Mouse (Mus musculus) limb, embryonic 12.5 days (tissue): Measurements from ENCODE around the gene Ppef1. TPM values are rescaled to one million over a fixed set of nuclear protein-coding genes. Genes with fewer than 3 reads are reported as not detected.

Source experiments
- ATAC-seq: fragments of 200-750 bp; cut with Nextera tagmentation; 2 replicates; pipeline ENCODE4 v1.8.0; 2017; ENCODE audit warnings: low read depth, moderate TSS enrichment; ENCODE audit not compliant: insufficient number of reproducible peaks, insufficient read depth, low FRiP score, low TSS enrichment
- H3K27ac ChIP-seq: fragments of 300-500 bp; sonication (generic); 2 replicates; pipeline ENCODE4 v1.5.1; 2016; ENCODE audit warnings: mild to moderate bottlenecking, moderate library complexity
- H3K27me3 ChIP-seq: fragments of 300-500 bp; sonication (generic); 2 replicates; pipeline ENCODE4 v1.6.1; 2016; ENCODE audit warnings: mild to moderate bottlenecking, moderate library complexity
- H3K36me3 ChIP-seq: fragments of 300-500 bp; sonication (generic); 2 replicates; pipeline ENCODE4 v1.6.1; 2016; ENCODE audit warnings: mild to moderate bottlenecking, moderate library complexity
- H3K4me1 ChIP-seq: fragments of 300-500 bp; sonication (generic); replicated peaks from 2 replicates; pipeline ENCODE4 v1.6.1; 2016
- H3K4me2 ChIP-seq: fragments of 300-500 bp; sonication (generic); 2 replicates; pipeline ENCODE4 v1.6.1; 2016; ENCODE audit warnings: mild to moderate bottlenecking, moderate library complexity
- H3K4me3 ChIP-seq: fragments of 300-500 bp; sonication (generic); replicated peaks from 2 replicates; pipeline ENCODE4 v1.5.1; 2016; ENCODE audit warnings: mild to moderate bottlenecking
- H3K9ac ChIP-seq: fragments of 300-500 bp; sonication (generic); replicated peaks from 2 replicates; pipeline ENCODE4 v1.6.1; 2016; ENCODE audit warnings: mild to moderate bottlenecking, moderate library complexity
- H3K9me3 ChIP-seq: fragments of 300-500 bp; sonication (generic); 2 replicates; pipeline ENCODE4 v1.6.1; 2016; ENCODE audit warnings: mild to moderate bottlenecking, moderate library complexity
- WGBS: fragments of 180-500 bp; shearing (Covaris S2); methylation state at CpG from one replicate; pipeline ENCODE4 v1.1.7; 2016; 5-methylcytosine and 5-hydroxymethylcytosine counted together
- polyA plus RNA-seq: library from polyadenylated mRNA; unstranded; fragments of >200 nt; fragmentation: Nextera tagmentation; extraction: Ambion mirVana; gene quantifications from 2 replicates; pipeline ENCODE4 v1.2.1, GENCODE M21; 2016

Ppef1 gene
- polyA plus RNA-seq, 1 experiment from 2014 or later: 0.88 TPM

DNA sequence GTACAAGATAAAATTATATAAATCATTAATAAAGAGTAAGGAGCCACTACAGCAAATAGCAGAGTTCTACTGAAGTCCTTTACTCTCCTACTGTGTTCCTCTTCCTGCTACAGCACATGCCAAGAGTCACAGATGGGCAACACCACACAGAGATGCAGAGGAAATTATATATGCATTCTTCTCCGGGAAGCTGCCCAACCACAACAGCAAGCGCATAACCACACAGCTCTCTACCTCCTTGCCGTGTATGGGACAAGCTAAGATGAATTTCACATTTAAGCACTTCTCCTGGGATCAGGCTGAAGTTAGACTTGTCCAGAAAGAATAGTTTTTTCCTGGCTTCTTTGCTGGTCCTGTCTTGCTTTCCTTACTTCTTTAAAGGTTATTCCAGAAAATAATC lies 44.0 kb downstream of the Ppef1 start:
- Histone ChIP-seq H3K4me2 (no peak overlapping the region), H3K27me3 (peaks cover 6% of the 10 kb centered on the region; the same call in 1 of the 2 replicates), H3K4me3 (no peak overlapping the region), H3K9ac (no peak overlapping the region), H3K4me1 (no peaks in the 10 kb centered on the region), H3K36me3 (no peaks in the 10 kb centered on the region), H3K27ac (no peak overlapping the region), H3K9me3 (no peaks in the 10 kb centered on the region)
- WGBS: 83% methylated on average over 3 of the region's 3 CpGs
- no peak for ATAC-seq

DNA sequence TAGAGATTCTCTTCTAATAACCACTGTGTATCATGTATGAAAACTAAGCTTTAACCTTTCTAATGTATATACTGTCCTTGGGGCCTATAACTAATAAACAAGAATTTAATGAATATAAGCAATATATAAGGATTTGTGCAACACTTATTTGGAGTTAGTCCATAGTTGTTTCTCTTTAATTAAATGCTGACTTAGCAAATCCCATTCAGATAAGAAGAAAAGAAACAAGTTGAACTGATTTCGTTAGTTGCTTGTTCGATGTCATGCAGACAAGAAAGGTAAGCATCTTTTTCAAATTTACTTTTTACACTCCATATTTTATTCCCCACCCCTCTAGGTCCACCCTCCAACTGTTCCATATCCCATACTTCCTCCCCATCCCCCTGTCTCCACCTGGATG lies 45.5 kb downstream of the Ppef1 start:
- H3K27ac ChIP-seq: no peak overlapping the region
- H3K4me2 ChIP-seq: no peak overlapping the region
- no peaks in the 10 kb centered on the region for H3K4me1 ChIP-seq
- H3K9ac ChIP-seq: no peak overlapping the region
- no peaks in the 10 kb centered on the region for H3K9me3 ChIP-seq
- ATAC-seq: no peak
- no peaks in the 10 kb centered on the region for H3K36me3 ChIP-seq
- peaks cover 8% of the 10 kb centered on the region; the same call in 1 of the 2 replicates for H3K27me3 ChIP-seq
- no peak overlapping the region for H3K4me3 ChIP-seq
- WGBS: 90% methylated on average over 2 of the region's 2 CpGs

DNA sequence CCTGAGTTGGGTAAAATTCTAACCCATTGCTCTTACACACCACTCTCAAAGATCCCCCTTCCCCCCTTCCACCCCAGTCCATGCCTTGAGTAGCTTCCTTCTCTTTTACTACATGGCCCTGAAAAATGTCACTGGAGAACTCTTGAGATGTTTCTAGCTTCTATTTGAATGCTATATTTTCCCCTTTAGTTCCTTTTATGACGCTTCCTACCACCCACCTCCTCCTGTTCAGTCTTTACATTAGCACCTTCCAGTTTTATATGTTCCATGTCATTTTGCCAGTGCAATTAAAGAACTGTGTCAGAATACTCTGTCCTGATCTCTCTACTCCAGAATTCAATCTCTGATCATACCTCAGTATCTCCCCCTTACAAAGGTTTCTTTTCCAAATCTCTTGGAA lies 65.6 kb downstream of the Ppef1 start:
- Histone ChIP-seq H3K4me3 (no peak overlapping the region), H3K4me1 (no peaks in the 10 kb centered on the region), H3K27me3 (peaks cover 18% of the 10 kb centered on the region), H3K36me3 (no peaks in the 10 kb centered on the region), H3K9ac (no peak overlapping the region), H3K4me2 (no peak overlapping the region), H3K9me3 (no peaks in the 10 kb centered on the region), H3K27ac (no peak overlapping the region)
- ATAC-seq: no peak
- WGBS: 75% methylated on average over 1 of the region's 1 CpGs

DNA sequence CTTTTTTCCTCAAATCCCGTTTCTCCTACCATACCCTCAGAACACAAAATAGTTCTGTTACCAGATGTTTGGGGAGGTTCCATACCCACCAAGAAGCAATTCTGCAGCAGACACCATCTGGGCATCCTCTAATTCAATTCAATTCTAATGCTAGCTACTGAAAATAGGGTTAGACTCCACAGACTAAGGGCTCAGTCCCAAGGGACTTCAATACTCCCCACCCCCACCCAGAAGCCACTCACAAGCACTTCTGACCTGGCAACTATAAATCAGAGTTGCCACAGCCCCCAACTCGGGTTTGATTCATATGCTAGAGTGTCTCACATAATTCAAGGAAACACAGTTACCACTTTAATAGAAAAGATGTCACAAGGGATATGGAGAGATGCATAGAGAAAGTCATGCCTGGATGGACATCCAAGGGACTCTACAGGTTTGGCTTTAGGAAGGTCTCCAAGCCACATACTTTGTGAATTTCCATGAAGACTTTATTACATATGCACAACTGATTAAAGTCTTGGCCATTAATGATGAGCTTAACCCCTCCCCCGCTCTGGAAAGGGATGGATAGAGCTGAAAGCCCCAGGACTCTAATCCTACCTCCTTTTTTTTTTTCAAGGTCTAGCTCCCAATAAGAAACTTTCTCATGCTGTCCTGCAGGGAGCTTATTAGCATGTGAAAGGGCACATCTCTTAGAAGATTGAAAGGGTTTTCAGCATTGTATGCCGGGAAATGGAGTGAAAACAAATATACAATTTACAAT lies 124.5 kb downstream of the Ppef1 start:
- H3K27me3 ChIP-seq: peaks cover 12% of the 10 kb centered on the region; the same call in 1 of the 2 replicates
- H3K36me3 ChIP-seq: no peaks in the 10 kb centered on the region
- no peak overlapping the region for H3K9ac ChIP-seq
- H3K4me3 ChIP-seq: no peak overlapping the region
- H3K4me2 ChIP-seq: no peak overlapping the region
- no peak overlapping the region for H3K27ac ChIP-seq
- WGBS: 58% methylated on average over 4 of the region's 4 CpGs
- H3K9me3 ChIP-seq: no peaks in the 10 kb centered on the region
- ATAC-seq: no peak
- no peaks in the 10 kb centered on the region for H3K4me1 ChIP-seq

DNA sequence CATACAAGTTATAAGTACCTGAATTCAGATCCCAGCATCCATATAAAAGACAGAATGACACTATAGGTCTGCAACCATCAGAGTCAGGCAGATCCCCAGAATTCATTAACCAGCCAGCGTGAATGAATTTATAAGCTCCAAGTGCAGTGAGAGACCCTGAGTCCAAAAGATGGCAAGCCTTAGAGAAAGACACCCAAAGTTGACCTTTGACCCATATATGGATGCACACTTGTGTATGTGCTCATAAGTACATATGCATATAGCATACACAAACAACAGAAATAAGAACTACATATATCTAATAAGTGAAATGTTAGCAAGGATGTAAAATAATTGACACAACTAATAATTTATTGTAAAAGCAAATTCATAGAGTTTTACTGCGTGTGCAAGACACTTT lies 125.1 kb downstream of the Ppef1 start:
- Histone ChIP-seq H3K4me3 (no peak overlapping the region), H3K4me2 (no peak overlapping the region), H3K9me3 (no peaks in the 10 kb centered on the region), H3K27ac (no peak overlapping the region), H3K36me3 (no peaks in the 10 kb centered on the region), H3K4me1 (no peaks in the 10 kb centered on the region), H3K9ac (no peak overlapping the region), H3K27me3 (peaks cover 12% of the 10 kb centered on the region; the same call in 1 of the 2 replicates)
- 88% methylated on average over 2 of the region's 2 CpGs for WGBS
- no peak for ATAC-seq

DNA sequence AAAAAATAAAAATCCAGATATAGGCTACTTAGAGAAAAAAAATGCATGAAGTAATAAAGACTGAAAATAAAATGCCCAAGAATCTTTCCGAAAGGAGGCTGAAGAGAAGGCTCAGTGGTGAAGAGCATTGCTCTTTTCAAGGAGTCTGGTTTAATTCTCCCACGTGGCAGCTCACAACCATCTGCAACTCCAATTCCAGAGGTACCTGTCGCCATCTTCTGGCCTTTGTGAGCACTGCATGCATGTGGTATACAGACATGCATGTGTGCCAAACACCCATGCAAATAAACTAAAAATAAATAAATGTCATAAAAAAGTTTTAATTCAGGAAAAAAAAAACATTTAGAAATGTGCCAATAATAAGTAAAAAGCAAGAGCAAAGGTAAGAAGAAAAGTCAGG lies 125.7 kb downstream of the Ppef1 start:
- Histone ChIP-seq H3K4me2 (no peak overlapping the region), H3K4me1 (no peaks in the 10 kb centered on the region), H3K4me3 (no peak overlapping the region), H3K9me3 (no peaks in the 10 kb centered on the region), H3K9ac (no peak overlapping the region), H3K36me3 (no peaks in the 10 kb centered on the region), H3K27ac (no peak overlapping the region), H3K27me3 (peaks cover 9% of the 10 kb centered on the region; the same call in 1 of the 2 replicates)
- 42% methylated on average over 3 of the region's 3 CpGs for WGBS
- ATAC-seq: no peak

DNA sequence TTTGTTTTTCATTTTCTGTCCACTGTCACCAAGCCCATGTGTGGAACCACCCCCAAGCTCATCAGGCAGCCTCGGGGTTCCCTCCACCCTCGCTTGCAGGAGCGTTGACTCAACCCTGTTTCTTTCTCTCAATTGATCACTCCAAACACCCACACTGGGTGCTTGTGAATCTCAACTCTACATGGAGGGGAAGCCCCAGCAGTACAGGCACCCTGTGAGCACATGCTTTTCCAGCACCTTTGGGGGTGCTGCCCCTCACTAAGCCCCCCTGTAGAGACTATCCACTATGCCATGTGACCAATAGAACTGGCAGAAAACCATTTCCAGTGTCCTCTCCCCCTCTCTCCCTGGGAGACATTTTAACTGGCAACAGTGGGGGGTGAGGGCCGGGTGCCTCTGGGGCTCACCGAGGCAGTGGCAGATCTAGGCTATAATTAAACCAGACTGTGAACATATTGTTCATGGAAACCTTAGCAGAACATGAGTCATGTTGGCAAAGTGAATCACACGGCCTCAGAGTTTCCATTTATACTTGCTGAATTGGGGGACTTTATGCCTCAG lies 131.5 kb downstream of the Ppef1 start:
- no peaks in the 10 kb centered on the region for H3K9me3 ChIP-seq
- ATAC-seq: no peak
- WGBS: 56% methylated on average over 6 of the region's 6 CpGs

DNA sequence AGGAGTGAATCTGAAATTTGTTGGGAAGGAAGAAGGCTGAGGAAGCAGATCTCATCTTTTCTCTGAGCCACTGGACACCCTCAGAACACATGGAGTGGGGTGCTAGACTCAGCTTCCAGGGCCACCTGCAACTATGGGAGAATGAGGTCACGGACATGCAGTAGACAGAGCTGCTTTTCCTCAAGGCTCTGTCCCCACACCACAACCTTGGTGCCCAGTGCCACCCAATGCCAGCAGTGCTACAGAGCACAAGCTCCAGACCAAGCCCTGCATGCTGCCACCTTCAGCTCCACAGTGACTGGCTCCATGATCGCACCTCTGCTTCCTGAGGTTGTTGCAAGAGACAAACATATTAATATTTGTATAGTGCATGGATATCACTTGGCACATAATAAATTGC lies 132.2 kb downstream of the Ppef1 start:
- Histone ChIP-seq H3K4me3 (no peak overlapping the region), H3K36me3 (no peaks in the 10 kb centered on the region), H3K9ac (no peak overlapping the region), H3K4me1 (peaks cover 13% of the 10 kb centered on the region), H3K27ac (no peak overlapping the region), H3K4me2 (no peak overlapping the region), H3K9me3 (no peaks in the 10 kb centered on the region), H3K27me3 (peaks cover 42% of the 10 kb centered on the region)
- WGBS: 95% methylated on average over 2 of the region's 2 CpGs
- ATAC-seq: no peak

More for the DNA sequence above, 131.5 kb downstream of the Ppef1 start:
- no peak overlapping the region for H3K4me2 ChIP-seq
- no peak overlapping the region for H3K27ac ChIP-seq
- H3K27me3 ChIP-seq: peaks cover 35% of the 10 kb centered on the region
- no peak overlapping the region for H3K4me3 ChIP-seq
- peaks cover 6% of the 10 kb centered on the region for H3K4me1 ChIP-seq
- H3K9ac ChIP-seq: no peak overlapping the region
- H3K36me3 ChIP-seq: no peaks in the 10 kb centered on the region

DNA sequence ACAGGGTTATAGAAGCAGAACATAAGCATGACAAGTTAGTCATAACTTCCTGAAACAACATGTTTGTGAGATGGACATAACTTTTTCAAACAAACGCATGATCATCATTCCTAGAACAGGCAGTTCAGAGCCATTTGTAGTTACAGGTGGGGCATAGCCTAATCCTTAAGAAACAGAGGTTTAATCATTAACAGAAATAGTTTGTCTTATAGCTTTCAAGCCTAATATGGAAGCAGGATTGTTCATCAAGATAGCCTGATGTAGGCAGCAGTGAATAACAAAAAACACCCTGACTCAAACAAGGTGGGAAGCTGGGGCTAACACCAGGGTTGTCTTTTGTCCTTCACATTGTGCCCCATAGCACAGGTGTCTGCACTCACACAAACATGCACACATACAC lies 132.8 kb downstream of the Ppef1 start:
- WGBS: 83% methylated on average over 1 of the region's 1 CpGs
- no peak overlapping the region for H3K4me2 ChIP-seq
- no peaks in the 10 kb centered on the region for H3K9me3 ChIP-seq
- peaks cover 48% of the 10 kb centered on the region for H3K27me3 ChIP-seq
- H3K9ac ChIP-seq: no peak overlapping the region
- no peak for ATAC-seq
- no peak overlapping the region for H3K4me3 ChIP-seq
- no peaks in the 10 kb centered on the region for H3K36me3 ChIP-seq
- peaks cover 13% of the 10 kb centered on the region for H3K4me1 ChIP-seq
- H3K27ac ChIP-seq: no peak overlapping the region

DNA sequence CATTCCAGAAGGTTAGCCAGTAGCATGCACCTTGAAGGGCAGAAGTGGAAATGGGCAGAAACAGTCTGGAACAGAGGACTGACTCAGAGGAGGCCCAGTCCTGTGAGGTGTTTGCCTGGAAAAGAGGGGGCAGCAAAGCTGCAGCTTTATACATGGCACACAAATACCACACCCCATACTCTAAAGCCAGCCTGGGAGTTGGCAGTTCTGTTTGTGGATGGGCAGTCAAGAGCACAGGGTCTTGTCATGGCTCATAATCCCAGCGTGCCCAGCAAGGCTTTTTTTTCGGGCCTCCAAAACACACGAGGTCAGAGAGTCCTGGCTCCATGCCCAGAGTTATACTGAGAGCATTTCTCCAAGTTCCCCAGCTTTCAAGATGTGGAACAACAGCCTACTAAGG lies 134.5 kb downstream of the Ppef1 start:
- Histone ChIP-seq H3K27ac (no peak overlapping the region), H3K9me3 (no peaks in the 10 kb centered on the region), H3K4me2 (no peak overlapping the region), H3K27me3 (peaks cover 55% of the 10 kb centered on the region), H3K4me3 (no peak overlapping the region), H3K9ac (no peak overlapping the region), H3K4me1 (peaks cover 13% of the 10 kb centered on the region), H3K36me3 (no peaks in the 10 kb centered on the region)
- WGBS: 56% methylated on average over 3 of the region's 3 CpGs
- ATAC-seq: no peak

DNA sequence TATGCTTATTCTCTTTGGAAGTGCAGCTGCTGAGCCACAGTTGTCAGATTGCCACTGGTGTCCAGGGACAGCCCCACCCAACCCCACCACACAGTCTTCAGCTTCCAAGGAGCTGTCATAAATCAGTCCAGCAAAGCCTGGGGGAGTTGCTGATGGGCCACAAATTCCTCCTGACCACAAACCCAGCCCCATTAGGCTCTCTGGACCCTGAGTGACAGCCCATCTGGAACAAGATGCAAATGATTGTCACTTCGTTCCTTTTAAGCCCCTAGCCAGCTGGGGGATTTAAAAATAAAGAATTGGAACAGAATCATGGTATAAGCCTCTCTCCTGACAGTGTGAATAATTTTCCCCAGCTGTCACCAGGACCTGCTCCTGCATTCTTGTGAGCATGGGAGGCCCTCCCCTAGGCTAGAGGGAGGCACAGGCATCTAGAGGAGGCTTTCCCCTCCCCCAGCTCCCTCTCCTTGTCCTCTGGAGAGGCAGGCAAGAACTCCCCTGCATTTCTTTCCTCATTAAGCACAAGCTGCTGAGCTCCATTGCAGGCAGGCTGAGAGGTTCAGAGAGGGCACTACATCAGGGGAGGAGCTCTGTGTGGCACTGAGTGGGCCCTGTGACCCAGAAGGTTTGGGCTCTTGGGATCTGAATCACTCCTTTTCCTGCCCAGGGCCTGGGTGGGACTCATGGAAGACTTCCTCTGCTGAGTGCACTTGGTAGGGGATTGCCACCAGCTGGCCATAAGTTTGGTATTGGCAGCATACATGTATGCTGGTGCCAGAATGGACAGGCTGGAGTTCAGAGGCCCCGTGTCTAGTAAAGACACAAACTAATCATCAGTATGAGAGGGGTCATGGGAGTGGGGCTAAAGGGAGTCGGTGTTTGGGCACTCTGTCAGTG lies 136.8 kb downstream of the Ppef1 start:
- Histone ChIP-seq H3K36me3 (no peaks in the 10 kb centered on the region), H3K27me3 (peaks cover 48% of the 10 kb centered on the region), H3K4me3 (no peak overlapping the region), H3K4me2 (no peak overlapping the region), H3K9ac (no peak overlapping the region), H3K9me3 (no peaks in the 10 kb centered on the region), H3K4me1 (peaks cover 13% of the 10 kb centered on the region), H3K27ac (0 out of 2 replicates have a peak overlapping the region, but pooled peaks have one; percentile 45)
- 51% methylated on average over 3 of the region's 3 CpGs for WGBS
- peak; percentile 90 for ATAC-seq
